Mouse (Mus musculus): ENCODE results near the gene Sult1c2. TPM values are rescaled to one million over a fixed set of nuclear protein-coding genes. Genes with fewer than 3 reads are reported as not detected.
"Not testable (repeated sequence)": the region's sequence is repeated elsewhere in the genome, so short reads cannot be mapped to it uniquely, and the experiment has no call there.

Gene Sult1c2
- polyA plus RNA-seq (2015; fragmentation: Nextera tagmentation; extraction: Ambion mirVana), result not detected in 2 replicates

DNA sequence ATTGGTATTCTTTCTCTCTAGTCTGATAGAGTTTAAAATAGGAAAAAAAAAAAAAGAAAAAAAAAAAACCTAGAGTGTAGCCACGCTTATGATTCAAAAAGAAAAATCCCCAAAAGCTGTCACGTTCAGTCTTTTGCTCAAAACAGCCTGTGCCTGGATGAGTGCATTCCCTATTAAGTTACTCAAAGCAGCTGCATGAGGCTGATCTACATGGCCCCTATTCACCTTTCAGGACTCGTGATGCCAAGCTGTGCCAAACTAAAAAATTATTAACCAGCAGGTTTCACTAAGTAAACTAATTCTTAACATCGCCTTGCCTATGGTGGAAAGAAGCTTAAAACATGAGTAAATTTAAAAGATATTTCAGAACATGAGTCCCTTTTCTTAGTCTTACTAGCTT is at the start of gene Sult1c2:
Sult1c2 (minus strand) TSS at position 134 of the 400 bp plus-strand sequence.
- no peaks in the 10 kb centered on the region for H3K4me1 ChIP-seq (replicated peaks)
- no peaks in the 10 kb centered on the region for H3K9me3 ChIP-seq
- H3K27me3 ChIP-seq, result no peaks in the 10 kb centered on the region
- WGBS, result 88% methylated on average over 4 of the region's 4 CpGs
- no peaks in the 10 kb centered on the region for H3K36me3 ChIP-seq
- no peak within 1 kb of the TSS for H3K9ac ChIP-seq
- H3K4me3 ChIP-seq, result no peak within 1 kb of the TSS
- ATAC-seq (ENCODE audit: low FRiP score, low read depth), result no peak
- H3K27ac ChIP-seq (replicated peaks), result no peak within 1 kb of the TSS
- H3K4me2 ChIP-seq, result no peak within 1 kb of the TSS

DNA sequence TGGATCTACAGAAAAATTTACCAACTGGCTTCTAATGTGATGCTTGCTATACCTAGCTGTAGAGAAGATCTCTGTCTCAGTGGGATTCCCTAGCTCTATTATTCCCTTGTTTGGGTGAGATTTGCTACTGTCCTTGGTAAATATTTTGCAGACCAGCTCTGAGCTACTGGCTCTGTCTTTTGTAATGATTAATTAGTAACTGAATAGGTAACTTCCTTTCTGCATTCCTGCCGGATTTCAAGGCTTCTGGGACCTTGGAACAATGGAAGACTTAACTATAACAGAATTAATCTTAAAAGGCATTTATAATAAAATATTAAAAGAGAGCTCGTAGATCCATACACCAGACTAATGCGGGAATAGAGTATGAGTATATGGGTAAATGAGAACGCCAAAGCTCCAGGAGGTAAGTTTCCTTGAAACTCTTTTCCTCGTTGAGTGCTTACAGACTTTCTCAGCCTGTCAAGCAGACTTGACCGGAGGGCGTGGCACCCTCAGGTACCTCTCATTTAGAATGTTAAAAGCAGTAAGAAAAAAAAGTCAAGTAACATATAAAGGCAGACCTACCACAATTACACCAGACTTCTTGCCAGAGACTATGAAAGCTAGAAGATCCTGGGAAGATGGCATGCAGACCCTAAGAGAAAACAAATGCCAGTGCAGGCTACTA is 33.0 kb upstream of the Sult1c2 start:
- not testable (repeated sequence) for H3K9me3 ChIP-seq; H3K9ac ChIP-seq; H3K27me3 ChIP-seq; H3K4me3 ChIP-seq; H3K27ac ChIP-seq (replicated peaks); H3K4me2 ChIP-seq; H3K36me3 ChIP-seq; H3K4me1 ChIP-seq (replicated peaks); ATAC-seq (ENCODE audit: low FRiP score, low read depth)
- 88% methylated on average over 7 of the region's 7 CpGs for WGBS

DNA sequence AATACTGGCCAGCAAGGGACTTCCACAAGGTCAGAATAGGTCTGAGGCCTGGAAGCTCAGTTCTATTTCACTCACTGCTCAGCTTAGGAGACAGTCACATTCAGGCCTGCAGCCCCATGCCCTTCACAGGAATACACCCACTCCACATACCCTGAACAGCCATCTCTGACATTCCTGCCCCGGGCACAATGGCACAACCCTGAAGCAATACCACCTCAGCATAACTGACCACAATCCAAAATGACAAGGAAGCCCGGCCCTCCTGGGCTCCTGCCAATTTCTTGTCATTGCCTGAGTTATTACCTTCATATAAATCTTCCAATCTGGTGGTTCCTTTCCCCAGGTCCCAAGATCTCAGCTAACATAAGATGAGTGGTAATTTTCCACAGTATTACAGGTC is 28.3 kb upstream of the Sult1c2 start:
- Histone ChIP-seq H3K27ac (replicated peaks) (no peak overlapping the region), H3K4me1 (replicated peaks) (no peaks in the 10 kb centered on the region), H3K4me3 (no peak overlapping the region), H3K27me3 (no peaks in the 10 kb centered on the region), H3K36me3 (no peaks in the 10 kb centered on the region), H3K9me3 (no peaks in the 10 kb centered on the region), H3K9ac (no peak overlapping the region), H3K4me2 (no peak overlapping the region)
- WGBS, result 86% methylated on average over 2 of the region's 2 CpGs
- no peak for ATAC-seq (ENCODE audit: low FRiP score, low read depth)

DNA sequence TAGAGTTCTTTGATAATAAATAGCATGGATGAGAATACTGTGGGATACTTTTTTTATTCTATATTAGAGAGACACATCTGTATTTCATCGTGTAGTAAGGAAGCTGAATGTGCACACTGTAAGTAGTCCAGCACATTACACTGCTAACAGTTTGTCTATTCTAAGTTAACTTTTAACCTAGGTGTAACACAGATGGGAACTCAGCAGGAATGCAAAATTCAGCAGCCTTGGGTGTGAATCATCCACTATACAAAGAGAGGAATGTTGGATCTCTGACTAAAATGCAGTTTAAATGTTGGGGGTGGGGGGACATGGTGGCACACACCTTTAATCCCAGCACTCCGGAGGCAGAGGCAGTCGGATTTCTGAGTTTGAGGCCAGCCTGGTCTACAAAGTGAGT is 26.1 kb upstream of the Sult1c2 start:
- Histone ChIP-seq H3K9ac (no peak overlapping the region), H3K27ac (replicated peaks) (no peak overlapping the region), H3K4me1 (replicated peaks) (no peaks in the 10 kb centered on the region), H3K27me3 (no peaks in the 10 kb centered on the region), H3K36me3 (no peaks in the 10 kb centered on the region), H3K9me3 (no peaks in the 10 kb centered on the region), H3K4me3 (no peak overlapping the region), H3K4me2 (no peak overlapping the region)
- ATAC-seq (ENCODE audit: low FRiP score, low read depth), result no peak
- WGBS, result 94% methylated on average over 3 of the region's 3 CpGs

DNA sequence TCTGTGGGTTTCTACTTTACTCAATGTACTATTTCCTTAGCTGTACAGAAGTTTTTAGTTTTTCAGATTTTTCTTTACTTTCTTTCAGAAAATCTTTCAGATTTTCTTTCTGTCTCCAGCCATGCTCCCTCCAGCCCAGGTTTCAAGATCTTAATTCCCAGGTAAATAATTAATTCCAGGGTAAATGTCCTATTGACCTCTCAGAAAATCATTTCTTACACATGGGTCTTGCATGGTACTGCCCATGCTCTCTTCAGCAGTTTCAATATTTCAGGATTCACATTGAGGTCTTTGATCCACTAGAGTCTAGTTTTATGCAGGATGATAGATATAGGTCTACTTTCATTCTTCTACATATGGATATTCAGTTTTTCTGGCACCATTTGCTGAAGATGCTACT is 23.8 kb upstream of the Sult1c2 start:
- H3K4me3 ChIP-seq, result no peak overlapping the region
- no peaks in the 10 kb centered on the region for H3K9me3 ChIP-seq
- H3K27me3 ChIP-seq, result no peaks in the 10 kb centered on the region
- no peak overlapping the region for H3K9ac ChIP-seq
- H3K4me1 ChIP-seq (replicated peaks), result no peaks in the 10 kb centered on the region
- no peak overlapping the region for H3K27ac ChIP-seq (replicated peaks)
- H3K4me2 ChIP-seq, result no peak overlapping the region
- H3K36me3 ChIP-seq, result no peaks in the 10 kb centered on the region
- no peak for ATAC-seq (ENCODE audit: low FRiP score, low read depth)

DNA sequence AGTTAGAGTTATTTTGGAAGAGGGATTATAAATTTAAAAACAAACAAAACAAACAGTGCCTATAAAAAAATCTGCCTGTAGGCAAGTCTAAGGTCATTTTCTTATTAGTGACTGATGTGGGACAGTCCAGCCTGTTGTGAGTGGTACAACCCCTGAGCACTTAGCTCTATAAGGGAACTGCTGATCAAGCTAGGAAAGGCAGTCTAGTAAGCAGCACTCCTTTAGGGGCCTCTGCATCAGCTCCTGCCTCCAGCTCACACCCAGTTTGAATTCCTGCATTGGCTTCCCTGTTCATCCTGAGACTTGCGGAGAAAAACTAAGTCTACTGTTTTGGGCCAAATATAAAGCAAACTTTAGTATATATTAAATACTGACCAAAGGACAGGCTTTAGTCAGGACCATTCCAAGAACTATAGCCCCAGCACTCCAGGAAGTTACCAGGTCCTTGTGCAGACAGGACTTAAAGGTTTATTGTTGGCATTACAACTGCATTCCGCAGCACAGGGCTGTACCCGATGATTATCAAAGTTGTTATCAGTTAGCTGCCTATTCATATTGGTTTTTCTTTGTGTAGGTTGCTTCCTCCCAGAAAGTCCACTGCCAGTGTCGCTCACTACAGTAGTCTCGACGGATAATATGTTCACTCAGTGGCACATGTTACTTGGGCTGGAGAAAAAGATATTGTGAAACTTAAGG is 19.3 kb upstream of the Sult1c2 start:
- WGBS, result 90% methylated on average over 6 of the region's 6 CpGs
- Histone ChIP-seq H3K27me3 (no peaks in the 10 kb centered on the region), H3K9me3 (no peaks in the 10 kb centered on the region), H3K4me1 (replicated peaks) (no peaks in the 10 kb centered on the region), H3K4me3 (no peak overlapping the region), H3K4me2 (no peak overlapping the region), H3K9ac (no peak overlapping the region), H3K36me3 (no peaks in the 10 kb centered on the region), H3K27ac (replicated peaks) (no peak overlapping the region)
- ATAC-seq (ENCODE audit: low FRiP score, low read depth), result no peak

DNA sequence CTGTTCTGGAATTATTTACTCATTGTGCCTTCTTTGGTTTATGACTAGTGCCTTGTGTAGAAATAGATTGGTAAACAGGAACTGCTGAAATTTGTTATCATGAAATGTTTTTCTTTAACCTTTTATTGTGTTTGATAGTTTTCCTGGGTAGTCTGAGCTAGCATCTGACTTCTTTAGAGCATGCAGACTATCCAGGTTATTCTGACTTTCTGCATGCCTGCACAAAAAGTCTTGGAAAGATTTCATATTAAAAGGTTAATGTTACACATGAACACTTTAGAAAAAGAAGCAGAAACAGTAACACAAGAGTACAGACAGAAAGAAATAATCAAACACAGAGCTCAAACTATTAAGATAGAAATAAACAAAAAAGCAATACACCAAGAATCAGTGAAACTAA is 14.4 kb upstream of the Sult1c2 start:
- no peak for ATAC-seq (ENCODE audit: low FRiP score, low read depth)
- H3K4me1 ChIP-seq (replicated peaks), result no peaks in the 10 kb centered on the region
- no peak overlapping the region for H3K9ac ChIP-seq
- no peaks in the 10 kb centered on the region for H3K9me3 ChIP-seq
- no peaks in the 10 kb centered on the region for H3K36me3 ChIP-seq
- H3K4me3 ChIP-seq, result no peak overlapping the region
- no peaks in the 10 kb centered on the region for H3K27me3 ChIP-seq
- H3K4me2 ChIP-seq, result no peak overlapping the region
- no peak overlapping the region for H3K27ac ChIP-seq (replicated peaks)

DNA sequence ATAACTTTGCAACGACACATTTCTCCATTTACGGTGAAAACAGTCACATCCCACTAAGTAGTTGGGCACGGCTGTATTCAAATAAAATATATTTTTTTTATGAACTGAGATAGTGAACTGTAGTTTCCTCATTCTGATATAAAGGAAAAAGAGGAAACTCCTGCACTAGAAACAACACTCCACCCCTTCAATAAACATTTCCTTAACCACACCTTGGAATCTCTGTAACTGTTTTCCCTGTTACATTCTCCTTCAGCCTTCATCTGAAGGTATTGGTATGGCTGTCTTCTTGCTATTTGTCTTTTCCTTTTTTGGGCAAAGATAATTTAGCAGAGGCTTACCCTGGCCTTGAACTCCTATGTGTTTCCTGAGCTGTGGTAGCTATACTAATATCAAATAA is 8.9 kb upstream of the Sult1c2 start:
- Histone ChIP-seq H3K9ac (no peak overlapping the region), H3K4me3 (no peak overlapping the region), H3K27ac (replicated peaks) (no peak overlapping the region), H3K9me3 (no peaks in the 10 kb centered on the region), H3K27me3 (no peaks in the 10 kb centered on the region), H3K4me1 (replicated peaks) (no peaks in the 10 kb centered on the region), H3K36me3 (no peaks in the 10 kb centered on the region), H3K4me2 (no peak overlapping the region)
- 90% methylated on average over 3 of the region's 3 CpGs for WGBS
- no peak for ATAC-seq (ENCODE audit: low FRiP score, low read depth)

DNA sequence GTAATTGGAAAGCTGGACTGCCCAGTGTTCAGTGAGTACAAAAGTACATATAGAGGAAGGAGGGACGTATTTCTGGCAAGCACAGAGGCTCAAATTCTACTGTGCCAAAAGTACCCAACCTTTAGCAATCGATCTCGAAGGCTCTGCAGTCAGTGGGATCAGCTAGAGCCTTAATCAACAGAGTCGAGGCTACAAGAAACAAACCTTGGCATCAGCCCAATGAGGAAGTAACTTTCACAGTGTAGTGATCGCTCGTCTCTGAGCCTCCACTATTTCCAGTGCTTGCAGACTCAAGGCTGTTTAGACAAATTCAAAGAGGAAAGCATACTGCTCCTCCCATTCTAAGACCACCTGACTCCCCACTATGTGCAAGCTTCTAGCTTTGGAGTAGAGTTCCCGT is 343 bp downstream of the Sult1c2 start:
- ATAC-seq (ENCODE audit: low FRiP score, low read depth), result no peak
- H3K4me3 ChIP-seq, result no peak overlapping the region
- no peaks in the 10 kb centered on the region for H3K4me1 ChIP-seq (replicated peaks)
- no peak overlapping the region for H3K27ac ChIP-seq (replicated peaks)
- WGBS, result 84% methylated on average over 7 of the region's 7 CpGs
- H3K9ac ChIP-seq, result no peak overlapping the region
- H3K4me2 ChIP-seq, result no peak overlapping the region
- no peaks in the 10 kb centered on the region for H3K9me3 ChIP-seq
- no peaks in the 10 kb centered on the region for H3K36me3 ChIP-seq
- no peaks in the 10 kb centered on the region for H3K27me3 ChIP-seq

DNA sequence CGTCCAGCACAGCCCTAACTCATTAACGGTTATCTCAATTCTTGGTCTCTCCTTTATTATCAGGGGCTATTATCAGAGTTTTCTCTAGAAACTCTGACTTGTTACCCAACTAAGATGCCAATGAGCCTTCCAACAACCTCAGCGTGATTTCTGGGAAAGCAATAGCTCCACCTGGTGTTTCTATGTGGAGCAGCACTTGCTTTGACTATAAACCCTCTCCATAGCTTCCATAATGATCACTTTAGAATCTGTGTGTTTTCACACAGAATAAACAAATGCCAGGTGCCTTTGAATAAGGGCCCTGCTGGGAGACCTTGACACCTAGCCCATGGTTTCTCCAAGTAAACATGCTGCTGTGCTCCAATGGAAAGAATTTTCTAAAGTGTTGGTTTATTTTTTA is 12.8 kb downstream of the Sult1c2 start:
- H3K36me3 ChIP-seq, result no peaks in the 10 kb centered on the region
- no peaks in the 10 kb centered on the region for H3K27me3 ChIP-seq
- ATAC-seq (ENCODE audit: low FRiP score, low read depth), result no peak
- 57% methylated on average over 3 of the region's 3 CpGs for WGBS
- no peak overlapping the region for H3K27ac ChIP-seq (replicated peaks)
- H3K9ac ChIP-seq, result no peak overlapping the region
- H3K9me3 ChIP-seq, result 0 out of 2 replicates have a peak, but pooled peaks cover 6% of the 10 kb centered on the region
- no peaks in the 10 kb centered on the region for H3K4me1 ChIP-seq (replicated peaks)
- no peak overlapping the region for H3K4me2 ChIP-seq
- no peak overlapping the region for H3K4me3 ChIP-seq

DNA sequence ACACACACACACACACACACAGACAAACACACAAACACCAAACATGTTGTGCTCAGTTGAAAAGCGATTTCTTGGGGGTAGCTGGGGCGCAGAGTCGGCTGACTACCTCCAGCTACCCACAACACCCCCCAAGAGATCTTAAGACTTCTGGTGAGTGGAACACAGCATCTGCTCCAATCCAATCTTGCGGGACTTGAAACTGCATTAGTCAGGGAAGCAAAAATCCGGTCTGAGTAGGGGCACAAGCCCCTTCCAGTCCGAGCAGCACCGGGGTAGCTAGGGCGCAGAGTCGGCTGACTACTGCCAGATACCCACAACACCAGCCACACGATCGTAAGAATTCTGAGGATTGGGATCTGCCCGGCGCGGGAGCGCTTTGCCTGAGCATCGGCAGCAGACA is 42.2 kb downstream of the Sult1c2 start:
- H3K27me3 ChIP-seq; H3K36me3 ChIP-seq; H3K4me1 ChIP-seq (replicated peaks); H3K9me3 ChIP-seq; H3K9ac ChIP-seq; H3K4me3 ChIP-seq; H3K27ac ChIP-seq (replicated peaks); ATAC-seq (ENCODE audit: low FRiP score, low read depth); H3K4me2 ChIP-seq: not testable (repeated sequence)
- 91% methylated on average over 16 of the region's 16 CpGs for WGBS

DNA sequence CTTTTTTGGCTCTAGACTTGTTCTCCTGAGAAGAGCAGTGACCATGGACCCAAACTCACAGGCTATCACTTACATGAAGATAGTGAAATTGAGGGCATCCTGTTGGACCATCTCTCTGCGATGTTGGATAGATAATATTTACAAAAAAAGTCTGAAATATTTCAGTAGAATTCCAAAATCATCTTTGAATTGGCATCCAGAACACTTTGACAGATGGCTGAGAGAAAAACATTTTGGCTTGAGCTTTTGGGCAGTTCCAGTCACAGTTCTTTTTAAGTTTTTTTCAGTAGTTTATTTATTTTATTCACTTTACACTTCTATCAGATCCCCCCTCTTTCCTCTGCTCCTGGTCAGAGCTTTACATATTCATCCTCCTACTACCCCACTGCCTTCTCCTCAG is 62.8 kb downstream of the Sult1c2 start:
- Histone ChIP-seq H3K4me1 (replicated peaks) (no peaks in the 10 kb centered on the region), H3K4me2 (no peak overlapping the region), H3K4me3 (no peak overlapping the region), H3K27ac (replicated peaks) (no peak overlapping the region), H3K27me3 (no peaks in the 10 kb centered on the region), H3K9ac (no peak overlapping the region), H3K36me3 (no peaks in the 10 kb centered on the region), H3K9me3 (no peaks in the 10 kb centered on the region)
- no peak for ATAC-seq (ENCODE audit: low FRiP score, low read depth)
- 83% methylated on average over 1 of the region's 1 CpGs for WGBS
